Mouse (Mus musculus) thymus, adult 2 months (tissue): ENCODE results near the gene Brox.

Source experiments
- CTCF ChIP-seq: fragments of 200-500 bp; IDR thresholded peaks from 2 replicates; pipeline ENCODE4 v1.5.1; 2012; ENCODE audit warnings: mild to moderate bottlenecking, control low read depth, low read length, moderate library complexity, borderline replicate concordance; ENCODE audit not compliant: control insufficient read depth, poor library complexity, insufficient read depth; ENCODE audit errors: extremely low read depth
- POLR2A ChIP-seq: fragments of 200-500 bp; IDR thresholded peaks from 2 replicates; pipeline ENCODE4 v1.6.1; 2012; ENCODE audit warnings: mild to moderate bottlenecking, low read length, control low read depth, moderate library complexity; ENCODE audit not compliant: control insufficient read depth, poor library complexity, insufficient read depth; ENCODE audit errors: extremely low read depth

GRCm38 (mm10) chr1:183248144-183248543 lies 48.9 kb downstream of the Brox start:
- no peak for TF ChIP-seq POLR2A
- TF ChIP-seq CTCF: no peak
